Mouse (Mus musculus): ENCODE measurements around the gene Pdgfa.

Gene Pdgfa

DNA sequence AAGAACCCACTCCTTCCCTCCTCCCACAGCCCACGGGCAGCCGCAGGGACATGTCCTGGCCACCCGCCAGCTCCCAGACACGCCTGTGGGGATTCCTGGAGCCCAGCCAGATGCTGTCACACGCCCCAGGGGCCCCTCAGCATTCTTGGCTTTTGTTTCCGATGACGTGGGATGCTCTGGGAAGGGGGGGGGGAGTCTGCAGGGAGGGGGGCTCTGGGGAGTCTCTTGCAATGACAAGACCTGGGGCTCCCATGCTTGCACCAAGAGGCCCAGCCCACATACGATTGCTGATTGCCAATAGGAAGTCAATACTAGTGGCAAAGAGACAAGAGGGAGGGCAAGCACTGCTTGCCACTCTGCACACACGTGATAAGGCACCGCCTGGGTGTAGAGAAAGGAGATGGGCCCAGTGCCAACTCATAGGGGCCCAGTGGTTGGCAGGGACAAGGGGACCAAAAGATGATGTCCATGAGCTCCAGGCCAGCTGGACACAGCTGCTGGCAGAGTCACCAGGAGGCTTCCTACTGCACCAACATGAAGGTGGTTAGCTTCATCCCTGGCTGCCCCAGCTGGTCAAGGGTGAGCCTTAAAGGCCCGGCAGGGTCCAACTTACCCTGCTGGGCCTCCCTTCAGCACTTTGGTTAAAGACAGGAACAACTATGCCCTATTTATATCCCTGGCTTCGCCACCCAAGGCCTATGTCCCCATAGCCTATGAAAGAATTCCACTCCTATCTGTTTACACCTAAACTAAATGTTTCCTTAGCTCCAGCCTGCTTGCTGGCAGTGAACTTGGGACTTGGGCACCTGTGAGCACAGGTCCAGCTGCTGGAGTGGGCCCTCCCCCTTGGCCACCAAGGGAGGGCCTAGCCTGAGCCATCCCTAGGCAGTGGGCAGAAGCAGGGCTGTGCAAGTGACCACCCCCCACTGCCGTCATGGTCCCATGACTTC, 48.9 kb downstream of the Pdgfa start:
- DNase-seq = no peak

DNA sequence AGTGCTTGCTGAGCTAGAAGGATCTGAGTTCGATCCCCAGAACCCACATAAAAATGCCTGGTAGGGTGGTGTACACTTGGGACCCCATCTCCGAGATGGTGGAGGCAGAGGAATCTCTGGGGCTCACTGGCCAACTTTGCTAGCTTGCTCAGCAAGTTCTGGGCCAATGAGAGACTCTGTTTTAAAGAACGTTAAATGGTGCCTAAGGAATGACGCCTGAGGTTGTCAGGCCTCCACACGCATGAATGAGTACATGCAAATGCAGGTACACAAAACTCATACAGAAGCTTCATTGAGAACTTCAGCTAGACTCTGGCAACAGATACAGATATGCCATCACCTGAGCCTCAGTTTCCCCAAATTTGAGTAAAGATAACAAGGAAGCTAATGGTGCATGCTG, 49.7 kb downstream of the Pdgfa start:
- no peak for DNase-seq

DNA sequence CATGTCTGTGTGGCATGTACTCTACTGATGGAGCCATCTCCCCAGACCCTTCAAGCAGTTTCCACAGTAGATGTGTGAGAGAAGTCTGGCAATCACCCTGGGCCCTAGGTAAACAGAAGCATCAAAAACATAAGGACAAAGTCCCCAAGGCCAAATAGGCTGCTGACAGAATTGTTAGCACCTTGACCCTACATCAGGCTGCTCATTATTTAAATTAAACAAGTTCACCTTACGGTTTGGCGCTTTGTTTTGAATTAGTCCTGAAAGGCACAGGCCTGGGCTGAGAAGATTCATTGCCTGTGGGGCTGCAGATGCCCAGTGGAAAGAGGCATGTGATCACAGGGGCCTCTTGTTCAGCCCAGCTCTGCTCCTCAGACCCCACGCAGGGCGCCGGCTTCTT, 50.2 kb downstream of the Pdgfa start:
- DNase-seq = no peak

DNA sequence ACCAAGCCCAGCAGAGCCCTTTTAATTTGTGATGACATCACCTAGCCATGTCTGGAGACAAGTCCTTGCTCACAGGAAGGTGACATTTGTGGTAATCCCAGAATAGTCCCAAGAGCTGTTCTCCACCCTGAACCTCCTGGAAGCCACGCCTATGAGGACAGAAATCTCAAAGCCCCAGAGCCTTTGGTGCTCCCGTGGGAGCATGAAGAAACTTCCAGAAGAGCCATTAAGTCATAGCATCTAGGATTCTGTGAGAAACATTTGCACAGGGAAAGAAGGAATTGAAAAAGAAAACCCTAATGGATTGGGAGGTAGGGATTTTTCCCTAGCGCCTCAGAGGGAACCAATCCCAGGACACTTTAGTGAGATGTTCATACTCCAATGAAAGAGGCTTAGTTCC, 52.2 kb downstream of the Pdgfa start:
- DNase-seq = no peak

DNA sequence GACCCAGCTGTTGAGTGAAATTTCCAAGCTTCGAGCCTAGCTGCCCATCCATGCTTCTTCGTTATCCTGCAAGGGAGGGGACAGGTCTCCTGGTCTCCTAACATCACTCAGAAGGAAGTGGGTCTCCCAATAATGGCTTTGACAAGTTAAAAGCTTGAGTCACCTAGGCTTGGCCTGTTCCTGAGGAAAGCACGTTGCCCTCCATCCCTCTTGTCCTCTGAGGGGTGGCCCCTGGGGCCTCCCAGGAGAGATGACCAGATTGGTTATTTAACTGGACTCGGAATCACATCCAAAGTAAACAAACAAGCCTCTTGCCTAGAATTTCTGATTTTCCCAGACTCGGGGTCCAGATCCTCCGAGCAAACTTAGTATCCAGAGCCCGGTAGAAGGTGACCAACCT, 52.6 kb downstream of the Pdgfa start:
- DNase-seq = no peak

DNA sequence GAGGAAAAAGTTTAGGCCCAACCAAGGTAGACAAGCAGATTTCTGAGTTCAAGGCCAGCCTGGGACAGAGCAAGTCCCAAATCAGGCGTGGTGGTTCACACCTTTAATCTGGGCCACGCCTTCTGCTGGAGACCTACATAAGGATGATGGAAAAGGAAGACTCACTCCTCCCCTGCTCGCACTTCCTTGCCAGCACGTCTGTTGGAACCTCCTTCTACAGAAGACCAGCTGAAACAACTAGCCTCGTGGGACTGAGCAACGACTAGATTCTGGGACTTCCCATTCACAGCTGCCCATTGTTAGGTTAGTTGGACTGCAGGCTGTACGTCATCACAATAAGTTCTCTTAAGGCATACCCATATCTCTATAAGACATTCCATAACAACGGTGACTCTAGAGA, 55.3 kb downstream of the Pdgfa start:
- no peak for DNase-seq

DNA sequence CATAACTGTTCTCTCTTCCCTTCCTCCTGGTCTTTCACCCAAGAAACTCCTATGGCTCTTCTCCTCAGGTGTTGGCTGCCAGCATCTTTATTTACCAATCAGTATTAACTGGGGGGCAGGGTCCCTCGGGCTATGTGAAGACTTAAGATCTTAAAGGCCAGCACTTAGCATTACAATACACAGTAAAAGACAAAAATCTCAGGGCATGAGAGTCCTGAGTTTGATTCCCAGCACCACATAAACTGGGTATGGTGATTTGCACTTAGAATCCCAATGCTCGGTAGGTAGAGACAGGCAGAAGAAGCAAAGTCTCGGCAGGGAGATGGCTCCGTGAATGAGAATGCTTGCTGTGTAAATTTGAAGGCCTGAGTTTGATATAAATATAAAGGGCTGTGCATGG, 56.6 kb downstream of the Pdgfa start:
- no peak for DNase-seq

DNA sequence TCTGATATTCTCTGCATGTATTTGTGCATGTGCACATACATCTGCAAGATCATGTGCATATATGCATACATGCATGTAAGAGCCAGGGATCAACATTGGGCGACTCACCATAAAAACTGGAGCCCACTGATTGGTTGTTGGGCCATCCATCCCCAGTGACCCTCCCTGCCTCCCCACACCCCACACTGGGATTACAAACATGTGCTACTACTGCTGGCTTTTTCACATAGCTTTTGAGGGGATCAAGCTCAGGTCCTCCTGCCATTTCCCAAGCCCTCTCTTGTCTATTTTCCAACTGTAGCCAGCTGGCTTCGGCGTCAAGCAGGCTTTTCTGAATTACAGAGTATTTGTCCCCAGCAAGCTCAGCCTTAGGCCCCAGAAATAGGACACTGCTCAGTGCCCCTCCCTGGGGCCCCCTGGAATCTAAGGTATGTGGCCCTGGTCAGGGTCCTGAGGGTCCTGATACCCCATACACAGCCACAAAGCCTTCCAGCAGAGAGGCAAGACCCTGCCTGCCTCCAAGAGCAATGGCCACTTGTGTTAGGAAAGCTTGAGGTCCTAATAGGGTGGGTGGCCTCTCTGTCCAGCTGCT, 58.5 kb downstream of the Pdgfa start:
- no peak for DNase-seq

DNA sequence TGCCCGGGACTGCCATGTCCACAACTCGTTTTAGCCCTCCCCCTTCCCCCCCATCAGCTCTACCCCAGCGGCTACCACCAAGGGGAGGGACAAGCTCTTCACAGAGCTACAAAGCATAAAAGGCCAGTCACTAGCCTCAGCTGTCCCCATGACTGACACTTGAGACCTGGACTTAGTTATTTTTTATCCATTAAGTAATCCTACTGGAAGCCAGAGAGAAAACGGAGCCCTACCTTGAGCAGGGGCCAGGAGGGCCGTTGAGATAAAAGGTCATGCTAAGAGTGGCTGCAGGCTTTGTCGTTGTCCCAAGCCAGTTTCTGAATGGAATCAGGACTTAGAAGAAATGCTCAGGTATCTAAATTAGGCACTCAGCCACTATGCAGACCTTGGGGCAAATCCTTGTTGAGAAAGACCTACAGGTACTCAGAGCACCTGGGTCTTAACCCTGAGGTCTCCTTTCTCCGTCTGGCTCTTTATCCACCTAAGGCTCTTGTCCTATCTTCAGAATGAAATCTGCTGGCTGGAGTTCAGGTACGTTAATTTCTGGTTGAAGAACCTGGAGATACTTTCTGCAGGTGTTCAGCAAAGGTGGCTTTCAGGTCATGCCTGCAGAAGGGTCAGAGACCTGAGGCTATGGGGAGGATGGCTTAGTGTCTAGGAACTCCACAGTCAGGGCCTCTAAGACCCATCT, 60.6 kb downstream of the Pdgfa start:
- no peak for DNase-seq

DNA sequence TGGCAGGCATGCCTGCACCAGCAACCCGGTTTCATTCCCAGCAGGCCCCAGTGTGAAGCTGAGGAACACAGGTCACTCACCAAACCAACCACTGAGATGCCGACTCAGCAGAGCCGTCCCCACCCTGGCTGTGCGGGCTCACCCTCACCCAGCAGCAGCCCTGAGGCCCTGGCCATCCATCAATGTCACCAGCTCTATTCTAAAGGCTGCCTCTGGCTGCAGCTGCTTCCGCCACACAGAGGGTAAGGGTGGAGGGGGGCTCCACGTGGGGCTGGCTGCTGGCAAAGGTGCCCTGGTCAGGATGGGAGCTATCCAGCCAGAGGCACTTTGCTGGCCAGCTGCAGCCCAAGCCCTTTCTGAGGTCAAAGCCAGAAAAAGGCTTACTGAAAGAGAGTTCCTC, 62.6 kb downstream of the Pdgfa start:
- DNase-seq = no peak

DNA sequence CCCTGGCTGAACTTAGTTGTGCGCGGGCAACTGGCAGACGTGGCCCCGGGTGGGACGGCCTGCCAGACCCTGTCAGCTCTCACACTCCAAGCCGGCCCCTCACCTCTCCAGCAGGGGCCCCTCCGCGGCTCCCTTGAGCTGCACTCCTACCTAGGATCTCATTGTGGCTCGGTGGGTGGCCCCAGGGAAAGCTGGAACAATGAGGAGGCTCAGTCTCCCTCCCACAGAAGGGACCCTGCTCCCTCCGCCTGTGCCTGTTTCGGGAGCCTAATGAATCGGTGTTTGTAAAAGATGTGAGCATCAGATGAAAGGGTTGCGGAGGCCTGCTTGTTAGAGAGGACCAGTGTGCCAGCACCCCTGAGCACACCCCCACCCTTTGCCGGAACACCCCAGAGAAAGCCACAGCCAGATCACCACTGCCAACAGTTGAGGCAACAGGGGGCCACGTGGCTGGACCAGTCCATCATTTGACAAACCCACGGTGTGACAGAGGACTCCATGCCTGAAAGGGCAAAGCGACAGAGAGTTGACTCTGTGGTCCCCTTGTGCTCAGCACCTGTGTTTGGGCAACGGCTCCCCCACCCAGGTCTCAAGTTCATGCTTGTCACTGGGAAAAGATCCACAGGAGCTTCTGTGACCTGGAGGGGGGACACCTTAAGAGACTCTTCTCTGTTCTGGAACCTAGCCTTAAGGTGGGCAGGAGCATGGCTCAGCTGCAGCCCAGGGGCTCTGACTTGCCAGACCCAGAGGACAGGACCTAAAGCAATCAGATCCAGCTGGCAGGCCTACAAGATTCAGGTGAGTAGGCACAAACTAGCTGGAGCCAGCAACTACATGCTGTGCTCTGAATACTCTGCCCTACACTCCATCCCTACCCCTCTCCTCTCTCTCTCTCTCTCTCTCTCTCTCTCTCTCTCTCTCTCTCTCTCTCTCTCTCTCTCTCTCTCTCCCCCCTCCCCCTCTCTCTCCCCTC, 64.4 kb downstream of the Pdgfa start:
- no peak for DNase-seq

DNA sequence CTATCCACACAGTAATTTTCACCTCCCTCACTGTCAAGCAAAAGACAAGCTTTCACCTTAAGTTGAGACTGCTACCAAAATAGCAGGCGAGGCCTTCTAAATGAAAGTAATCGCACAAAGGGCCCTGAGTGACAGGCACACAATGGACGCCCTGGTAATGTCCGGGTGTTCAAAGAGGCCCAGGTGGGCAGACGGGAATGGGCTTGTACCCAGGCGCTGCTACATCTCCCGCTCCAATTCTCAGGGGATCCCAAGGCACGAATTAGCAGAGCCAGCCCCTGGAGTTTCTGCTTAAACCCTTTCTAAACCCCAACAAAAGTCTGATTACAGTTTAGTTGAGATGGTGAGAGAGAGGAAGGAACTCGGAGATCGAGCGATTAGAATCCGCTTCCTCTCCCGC, 65.3 kb downstream of the Pdgfa start:
- no peak for DNase-seq

DNA sequence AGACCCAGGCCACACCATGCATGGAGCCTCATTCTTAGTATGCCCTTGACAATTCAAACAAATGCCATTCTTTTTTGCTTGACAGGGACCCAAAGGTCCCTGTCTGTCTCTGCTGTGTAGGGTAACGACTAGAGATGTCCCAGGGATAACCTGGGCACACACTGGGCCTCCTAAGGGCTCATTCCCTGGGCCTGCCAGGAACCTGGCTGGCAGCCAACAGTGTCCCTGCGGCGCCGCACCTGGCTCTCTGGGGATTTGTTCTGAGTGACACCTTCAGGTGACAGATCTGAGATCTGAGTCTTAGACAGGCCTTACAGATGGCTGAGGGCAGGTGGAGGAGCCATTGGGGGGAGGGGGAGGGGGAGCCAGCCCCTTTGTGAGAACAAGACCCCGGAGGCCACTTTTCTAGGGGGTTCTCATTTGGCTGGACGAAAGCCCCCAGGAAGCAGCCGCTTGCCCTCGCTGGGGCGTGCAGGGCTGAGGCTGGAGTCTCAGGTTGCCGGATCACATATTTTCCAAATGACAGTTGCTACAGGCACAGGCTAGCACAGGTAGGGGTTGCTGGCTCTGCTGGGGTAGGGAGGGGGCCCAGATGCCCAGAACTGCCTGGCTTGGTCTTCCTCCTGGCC, 67.2 kb downstream of the Pdgfa start:
- DNase-seq = no peak
